Mouse (Mus musculus) heart, postnatal 0 days (tissue): ENCODE data around the gene B3galt1. TPM values are rescaled to one million over a fixed set of nuclear protein-coding genes. Genes with fewer than 3 reads are reported as not detected.

ENCODE experiments used
- ATAC-seq: fragments of 200-750 bp; cut with Nextera tagmentation; 2 replicates; pipeline ENCODE4 v1.8.0; 2017; ENCODE audit warnings: low read depth, moderate number of reproducible peaks, moderate library complexity; ENCODE audit not compliant: insufficient read depth
- DNase-seq: peaks from one replicate; pipeline ENCODE4 v3.0.0-alpha.2; 2016; ENCODE audit warnings: low spot score
- H3K27ac ChIP-seq: fragments of 300-500 bp; sonication (generic); 2 replicates; pipeline ENCODE4 v1.5.1; 2014; ENCODE audit warnings: low read depth, mild to moderate bottlenecking
- H3K27me3 ChIP-seq: fragments of 300-500 bp; sonication (generic); 2 replicates; pipeline ENCODE4 v1.6.1; 2014; ENCODE audit warnings: low read length, mixed read lengths; ENCODE audit not compliant: control insufficient read depth, insufficient read depth
- H3K36me3 ChIP-seq: fragments of 300-500 bp; sonication (generic); replicated peaks from 2 replicates; pipeline ENCODE4 v1.6.1; 2014; ENCODE audit warnings: low read length, mixed read lengths; ENCODE audit not compliant: control insufficient read depth, insufficient read depth
- H3K4me1 ChIP-seq: fragments of 300-500 bp; sonication (generic); 2 replicates; pipeline ENCODE4 v1.6.1; 2014; ENCODE audit warnings: antibody characterized with exemption; ENCODE audit not compliant: control insufficient read depth, insufficient read depth
- H3K4me2 ChIP-seq: fragments of 300-500 bp; sonication (generic); 2 replicates; pipeline ENCODE4 v1.6.1; 2014; ENCODE audit warnings: low read depth, mild to moderate bottlenecking, low read length, moderate library complexity
- H3K4me3 ChIP-seq: fragments of 300-500 bp; sonication (generic); 2 replicates; pipeline ENCODE4 v1.5.1; 2014; ENCODE audit warnings: low read depth, low read length
- H3K9ac ChIP-seq: fragments of 300-500 bp; sonication (generic); replicated peaks from 2 replicates; pipeline ENCODE4 v1.6.1; 2014; ENCODE audit warnings: low read depth, low read length, mixed read lengths
- H3K9me3 ChIP-seq: fragments of 300-500 bp; sonication (generic); replicated peaks from 2 replicates; pipeline ENCODE4 v1.6.1; 2016; ENCODE audit warnings: low read length; ENCODE audit not compliant: control insufficient read depth
- CTCF ChIP-seq: IDR thresholded peaks from 2 replicates; pipeline ENCODE4 v1.5.1; 2016; ENCODE audit warnings: antibody characterized with exemption, control low read depth, low read depth
- EP300 ChIP-seq: IDR thresholded peaks from 2 replicates; pipeline ENCODE4 v1.6.1; 2016; ENCODE audit warnings: antibody characterized with exemption, low read depth
- WGBS: fragments of 180-500 bp; shearing (Covaris S2); extraction: QIAGEN DNeasy Blood & Tissue Kit; methylation state at CpG from one replicate; pipeline ENCODE4 v1.1.7; 2014; 5-methylcytosine and 5-hydroxymethylcytosine counted together
- polyA plus RNA-seq: library from polyadenylated mRNA; unstranded; fragments of >200 nt; fragmentation: Nextera tagmentation; extraction: Ambion mirVana; gene quantifications from 2 replicates; pipeline ENCODE4 v1.2.1, GENCODE M21; 2015
- total RNA-seq: library from RNA; depleted of rRNA; stranded (reverse); fragments of >200 nt; gene quantifications from 2 replicates; pipeline ENCODE4 v1.2.3, GENCODE M21; 2014; ENCODE audit warnings: low replicate concordance

The B3galt1 gene
- total and polyA plus RNA-seq, 2 experiments from 2014 or later: 0.57 to 2.7 TPM

DNA sequence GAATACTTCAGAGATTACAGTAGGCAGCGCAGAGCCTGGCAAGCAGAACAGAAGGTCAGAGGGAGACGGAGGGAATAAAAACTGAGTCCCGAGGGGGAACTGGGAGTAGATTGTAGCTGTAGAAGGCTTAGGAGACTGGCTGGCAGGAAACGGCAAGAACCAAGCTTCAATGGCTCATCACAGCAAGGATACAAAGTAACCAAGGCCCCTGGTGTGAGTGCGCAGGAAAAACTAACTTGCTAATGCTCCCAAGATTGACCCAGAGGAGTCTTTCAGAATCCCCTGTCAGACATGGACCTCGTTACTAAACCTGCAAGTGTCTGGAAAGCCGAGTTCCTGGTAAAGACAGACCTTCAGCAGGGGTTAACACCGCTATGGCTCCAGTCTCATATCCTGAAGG is 21.2 kb upstream of the B3galt1 start:
- 59% methylated on average over 8 of the region's 8 CpGs for WGBS
- Histone ChIP-seq H3K4me3 (no peak overlapping the region), H3K9me3 (no peaks in the 10 kb centered on the region), H3K36me3 (no peaks in the 10 kb centered on the region), H3K9ac (no peak overlapping the region), H3K27ac (no peak overlapping the region), H3K4me2 (no peak overlapping the region), H3K27me3 (no peaks in the 10 kb centered on the region), H3K4me1 (no peaks in the 10 kb centered on the region)
- DNase-seq (no peak), ATAC-seq (no peak)
- TF ChIP-seq EP300 (no peak), CTCF (no peak)

DNA sequence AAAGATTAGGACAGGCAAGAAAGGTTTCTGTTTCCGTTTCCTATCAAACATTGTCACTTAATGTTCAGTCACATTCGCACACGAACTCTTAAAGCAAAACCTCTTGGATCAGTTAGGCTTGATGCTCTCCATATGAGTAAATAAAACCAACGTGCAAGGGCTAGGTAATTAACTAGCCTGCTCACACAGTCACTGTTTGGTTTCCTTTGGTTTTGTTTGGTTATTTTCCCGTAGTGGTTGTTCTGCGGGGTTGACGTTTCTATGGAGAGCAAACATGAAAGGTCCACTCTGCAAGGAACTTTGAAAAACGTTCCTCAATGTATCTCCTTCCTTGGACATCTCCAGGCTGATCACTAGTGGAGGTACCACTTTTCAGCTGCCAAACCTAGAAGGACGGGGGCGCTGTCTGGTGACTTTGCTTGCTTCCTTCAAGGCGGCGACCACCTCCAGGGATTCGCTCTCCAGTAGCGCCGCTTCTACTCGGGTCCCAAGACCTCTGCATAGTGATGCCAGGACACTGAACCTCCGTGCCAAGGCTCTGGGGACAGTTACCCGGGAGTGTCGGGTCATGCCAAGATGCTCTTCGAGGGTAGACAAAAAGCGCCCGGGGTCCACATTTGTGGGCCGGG is 706 bp upstream of the B3galt1 start:
- DNase-seq: peak; percentile 9
- H3K4me2 ChIP-seq: peak overlapping the region; percentile 84
- ATAC-seq: peak; percentile 29
- H3K36me3 ChIP-seq: no peaks in the 10 kb centered on the region
- H3K4me1 ChIP-seq: 0 out of 2 replicates have a peak, but pooled peaks cover 2% of the 10 kb centered on the region
- H3K9me3 ChIP-seq: no peaks in the 10 kb centered on the region
- TF ChIP-seq CTCF: peak; percentile 36
- TF ChIP-seq EP300: no peak
- 5% methylated on average over 23 of the region's 23 CpGs for WGBS
- peak overlapping the region; percentile 70 for H3K4me3 ChIP-seq
- H3K9ac ChIP-seq: peak overlapping the region; percentile 39; the same call in 1 of the 2 replicates
- H3K27me3 ChIP-seq: no peaks in the 10 kb centered on the region
- H3K27ac ChIP-seq: no peak overlapping the region

DNA sequence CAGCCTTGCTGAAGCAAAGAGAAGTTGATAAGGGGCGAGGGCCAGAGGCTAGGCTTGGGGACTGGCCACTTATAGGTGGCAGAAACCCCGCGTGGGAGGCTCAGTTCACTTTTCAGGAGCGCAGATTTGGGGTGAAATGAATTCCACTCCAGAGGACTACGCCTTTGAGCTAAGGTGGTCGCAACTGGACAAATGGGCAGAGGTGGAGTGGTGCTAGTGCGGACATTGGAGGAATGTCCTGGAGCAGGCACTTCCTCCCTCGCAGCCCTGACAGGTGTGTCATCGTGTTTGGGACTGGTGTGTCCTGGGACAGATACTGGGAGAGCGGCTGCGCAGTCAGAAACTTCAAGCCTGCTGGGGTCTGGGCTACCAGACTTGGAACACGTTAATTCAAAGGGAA is 895 bp downstream of the B3galt1 start:
- Histone ChIP-seq H3K9me3 (no peaks in the 10 kb centered on the region), H3K36me3 (no peaks in the 10 kb centered on the region), H3K27me3 (no peaks in the 10 kb centered on the region), H3K4me1 (0 out of 2 replicates have a peak, but pooled peaks cover 2% of the 10 kb centered on the region), H3K4me2 (peak overlapping the region; percentile 84), H3K4me3 (peak overlapping the region; percentile 70), H3K9ac (peak overlapping the region; percentile 39; the same call in 1 of the 2 replicates), H3K27ac (no peak overlapping the region)
- no peak for TF ChIP-seq CTCF
- TF ChIP-seq EP300: no peak
- peak; percentile 15 for DNase-seq
- WGBS: 2% methylated on average over 12 of the region's 12 CpGs
- no peak for ATAC-seq

DNA sequence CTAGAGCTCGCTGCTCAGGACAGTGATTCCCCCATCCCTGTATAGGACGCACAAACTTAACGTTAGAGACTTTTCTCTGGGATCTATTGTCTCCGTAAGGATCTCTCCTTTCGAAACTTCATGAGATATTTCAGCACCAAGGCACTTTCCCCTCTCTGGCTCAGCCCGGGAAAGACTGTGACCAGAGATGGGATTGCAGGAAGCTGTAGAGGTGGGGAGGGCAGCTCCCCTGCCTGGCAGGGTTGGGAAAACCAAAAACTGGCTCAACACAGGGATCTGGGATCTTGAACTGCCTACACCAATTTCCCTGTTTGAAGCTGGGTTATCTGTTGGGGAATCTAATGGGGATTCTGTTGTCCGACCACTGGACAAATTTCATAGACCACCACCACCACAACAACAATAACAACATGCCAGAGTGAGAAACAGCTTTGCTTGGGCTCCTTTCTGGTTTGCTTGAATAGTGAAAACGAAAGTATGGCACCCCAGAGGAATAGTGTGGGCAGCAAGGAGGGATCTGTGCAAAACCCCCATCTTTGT is 1.5 kb downstream of the B3galt1 start:
- H3K9ac ChIP-seq: no peak overlapping the region; the same call in none of the 2 replicates
- no peaks in the 10 kb centered on the region for H3K36me3 ChIP-seq
- no peaks in the 10 kb centered on the region for H3K27me3 ChIP-seq
- no peaks in the 10 kb centered on the region for H3K9me3 ChIP-seq
- peak overlapping the region; percentile 70 for H3K4me3 ChIP-seq
- TF ChIP-seq CTCF: no peak
- no peak for TF ChIP-seq EP300
- 19% methylated on average over 8 of the region's 8 CpGs for WGBS
- peak; percentile 36 for DNase-seq
- no peak overlapping the region for H3K27ac ChIP-seq
- no peak for ATAC-seq
- H3K4me2 ChIP-seq: peak overlapping the region; percentile 84
- 0 out of 2 replicates have a peak, but pooled peaks cover 2% of the 10 kb centered on the region for H3K4me1 ChIP-seq

DNA sequence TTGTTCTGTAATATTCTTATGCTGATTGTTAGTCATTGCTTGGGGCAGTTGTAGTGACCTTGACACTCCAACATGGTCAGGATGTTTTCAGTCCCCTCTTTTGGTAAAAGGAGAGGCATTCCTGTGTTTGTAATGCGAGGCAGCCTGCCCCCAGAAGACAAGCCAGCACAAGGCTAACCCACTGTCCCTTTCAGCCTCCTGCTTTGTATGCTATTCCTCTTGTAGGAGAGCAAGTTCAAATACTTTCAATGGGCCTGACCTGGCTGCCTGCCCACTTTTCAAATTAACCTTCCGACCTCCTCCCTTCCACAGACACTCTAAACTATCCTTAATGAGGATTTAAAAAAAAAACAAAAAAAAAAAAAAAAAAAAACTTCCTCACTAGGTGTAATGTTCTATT is 11.0 kb downstream of the B3galt1 start:
- TF ChIP-seq EP300 (no peak), CTCF (no peak)
- H3K4me1 ChIP-seq: no peaks in the 10 kb centered on the region
- ATAC-seq (no peak), DNase-seq (no peak)
- no peaks in the 10 kb centered on the region for H3K27me3 ChIP-seq
- H3K9me3 ChIP-seq: no peaks in the 10 kb centered on the region
- 45% methylated on average over 2 of the region's 2 CpGs for WGBS
- no peak overlapping the region for H3K4me3 ChIP-seq
- no peak overlapping the region for H3K27ac ChIP-seq
- no peak overlapping the region for H3K4me2 ChIP-seq
- H3K9ac ChIP-seq: no peak overlapping the region
- no peaks in the 10 kb centered on the region for H3K36me3 ChIP-seq

DNA sequence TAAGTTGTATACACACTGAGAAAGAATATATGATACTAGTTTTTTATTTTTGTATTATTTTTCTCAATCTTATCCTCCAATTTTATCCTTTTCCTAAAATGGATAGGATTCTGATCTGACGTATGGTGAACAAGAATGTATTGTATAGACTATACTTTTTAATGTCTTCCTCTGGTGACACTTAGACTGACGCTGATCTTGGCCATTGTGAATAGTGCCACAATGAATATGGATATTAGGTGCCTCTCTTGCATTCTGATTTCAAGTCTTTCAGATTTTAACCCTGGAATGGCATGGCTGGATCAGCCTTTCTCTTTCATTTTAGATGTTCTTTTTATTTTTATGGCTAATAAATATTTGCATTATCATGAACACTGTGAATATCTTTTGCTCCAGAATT is 17.4 kb downstream of the B3galt1 start:
- DNase-seq (no peak), ATAC-seq (no peak)
- no peak overlapping the region for H3K4me3 ChIP-seq
- H3K9me3 ChIP-seq: no peaks in the 10 kb centered on the region
- no peak overlapping the region for H3K27ac ChIP-seq
- H3K36me3 ChIP-seq: no peaks in the 10 kb centered on the region
- no peak overlapping the region for H3K4me2 ChIP-seq
- H3K9ac ChIP-seq: no peak overlapping the region
- H3K4me1 ChIP-seq: no peaks in the 10 kb centered on the region
- 80% methylated on average over 2 of the region's 2 CpGs for WGBS
- H3K27me3 ChIP-seq: no peaks in the 10 kb centered on the region
- TF ChIP-seq CTCF (no peak), EP300 (no peak)
